Mouse (Mus musculus) lung, postnatal 0 days (tissue): Measurements from ENCODE around the gene Pold2.

Source experiments
- CTCF ChIP-seq: IDR thresholded peaks from 2 replicates; pipeline ENCODE4 v1.5.1; 2016; ENCODE audit warnings: antibody characterized with exemption, mild to moderate bottlenecking
- EP300 ChIP-seq: IDR thresholded peaks from 2 replicates; pipeline ENCODE4 v1.6.1; 2016; ENCODE audit warnings: antibody characterized with exemption, mild to moderate bottlenecking, control low read depth

GRCm38 (mm10) chr11:5827931-5828330 lies 50.2 kb downstream of the Pold2 start:
- no peak for TF ChIP-seq CTCF
- no peak for TF ChIP-seq EP300
